Mouse (Mus musculus) layer of hippocampus, adult 8-10 months (tissue): ENCODE measurements around the gene Bdnf. TPM values are rescaled to one million over a fixed set of nuclear protein-coding genes. Genes with fewer than 3 reads are reported as not detected.

Source experiments
- total RNA-seq, 4 experiments: library from RNA; stranded (reverse); gene quantifications; 2 replicates each; pipeline ENCODE4 v1.2.4; 2022

Gene Bdnf
- total RNA-seq, 4 experiments from 2014 or later, result 24.6 to 32.2 (median 29.8) TPM

Other genes starting within 250 kb of the Bdnf start
- gene Lin7c, start 216.2 kb downstream of the Bdnf start, total RNA-seq, result 100 to 1,000 TPM in 2 of 4 experiments, 10 to 100 TPM in 2; 96.1 to 116 (median 102) TPM
- gene Lgr4, start 242.9 kb downstream of the Bdnf start, total RNA-seq, result 10 to 100 TPM; 24.2 to 33.3 (median 29.2) TPM